8 mouse cellular contexts compared by ENCODE assay signal in genomic region chr11:29693576-29694410, GRCm38 (mm10). TPM values are rescaled to one million over a fixed set of nuclear protein-coding genes. Genes with fewer than 3 reads are reported as not detected.
DNase-seq lines count a peak whose midpoint lies in the region; ATAC-seq lines count a peak whose summit lies in the region.

No protein-coding gene starts in this region.

- DNase-seq in adrenal gland, adult 18-20 months (ENCODE audit: low spot score in 2 of 2): peak; percentile 83 to 86
- DNase-seq in embryo, embryonic 10.5 days (ENCODE audit: low spot score): peak; percentile 92
- peak; percentile 81 for DNase-seq in gastrocnemius, postnatal 25 days
- peak; percentile 95 for DNase-seq in intestine, embryonic 14.5 days (ENCODE audit: low spot score)
- peak; percentile 83 to 84 for DNase-seq in left cerebral cortex, postnatal 14 days (ENCODE audit: low spot score in 2 of 2)
- peak; percentile 83 for DNase-seq in right cerebral cortex, postnatal 14 days
- peak; percentile 80 for DNase-seq in urinary bladder, postnatal 25 days (ENCODE audit: low spot score)

- intact Hi-C loops in left cerebral cortex, postnatal 14 days (cut with DNase I): loop anchor here (2.0 to 10.0 kb wide), 2 partner anchors 145 to 331 kb away; partner anchors contain the start of genes Eml6 and Rps27a

- H3K9ac ChIP-seq in intestine, embryonic 14.5 days (ENCODE audit: low read length): peak overlapping the region; percentile 96

- peaks cover 6% of the 10 kb centered on the region; the same call in 1 of the 2 replicates for H3K36me3 ChIP-seq in intestine, embryonic 14.5 days (ENCODE audit: control insufficient read depth, insufficient read depth, low read length)

- peak overlapping the region; percentile 61 for H3K4me2 ChIP-seq in intestine, embryonic 14.5 days (ENCODE audit: low read length)

- peak overlapping the region; percentile 92 for H3K4me3 ChIP-seq in intestine, embryonic 14.5 days (ENCODE audit: low read depth, low read length)

- peak; percentile 92 for ATAC-seq in intestine, embryonic 14.5 days (replicated peaks; ENCODE audit: low FRiP score, low TSS enrichment, low read depth)
- ATAC-seq in megakaryocyte-erythroid progenitor cell, adult 5-6 weeks (replicated peaks; ENCODE audit: low FRiP score, low TSS enrichment, poor library complexity, severe bottlenecking): peak; percentile 68

- under 1% methylated on average over 50 of the region's 53 CpGs for WGBS in intestine, embryonic 14.5 days

- peak overlapping the region; percentile 98 for H3K27ac ChIP-seq in intestine, embryonic 14.5 days (ENCODE audit: low read depth)

- H3K4me1 ChIP-seq in intestine, embryonic 14.5 days (replicated peaks; ENCODE audit: control insufficient read depth, insufficient read depth, low read length): peaks cover 9% of the 10 kb centered on the region

- H3K27me3 ChIP-seq in intestine, embryonic 14.5 days (replicated peaks; ENCODE audit: control insufficient read depth, insufficient read depth, low read length): no peaks in the 10 kb centered on the region

- H3K9me3 ChIP-seq in intestine, embryonic 14.5 days (ENCODE audit: control insufficient read depth, low read length): no peaks in the 10 kb centered on the region

RNA-seq across cellular contexts. Expression of gene Rtn4, which starts 1.0 kb away (rescaled TPM):
- 100 to 1,000 TPM; 330 to 492 TPM for total RNA-seq in adrenal gland, adult 18-20 months (2021)
- 100 to 1,000 TPM; 715 to 734 TPM for total RNA-seq in gastrocnemius, postnatal 25 days (2021)
- 49.6 and 54.6 TPM in 2 replicates for polyA plus RNA-seq in intestine, embryonic 14.5 days (2014; fragmentation: Nextera tagmentation; extraction: Ambion mirVana)
- total RNA-seq in left cerebral cortex, postnatal 14 days (2021): 100 to 1,000 TPM; 639 to 692 TPM
- total RNA-seq in megakaryocyte-erythroid progenitor cell, adult 5-6 weeks (2014; fragmentation: Nextera tagmentation): 40.9 and 53.2 TPM in 2 replicates
- 55.1 and 85.9 TPM in 2 replicates for total RNA-seq in megakaryocyte-erythroid progenitor cell, adult 5-6 weeks (2017)

Comparison
In these comparisons a context has a peak if more than half of its experiments do, and no peak if none do; other contexts are left out.
1. Peak in every context shown above with its lines: DNase-seq, ATAC-seq, H3K4me3 ChIP-seq and H3K27ac ChIP-seq.